Mouse (Mus musculus) left cerebral cortex, adult 9 months (tissue): ENCODE measurements around the gene Tnfrsf21.

Source experiments
- DNase-seq, 2 experiments: peaks; one replicate each; pipeline ENCODE4 v3.0.0; 2022; ENCODE audit warnings: low spot score in 2 of 2

Tnfrsf21 gene

GRCm38 (mm10) chr17:43016371-43017331 is at the start of gene Tnfrsf21:
Gene Tnfrsf21 (plus strand): TSS chr17:43016555.
- DNase-seq = peak; percentile 84 to 96

- no peak for DNase-seq
Observed at GRCm38 (mm10) chr17:42968174-42968573, 48.2 kb upstream of the Tnfrsf21 start.

GRCm38 (mm10) chr17:42975312-42975996 is 40.9 kb upstream of the Tnfrsf21 start:
- no peak for DNase-seq

- DNase-seq = no peak
Observed at GRCm38 (mm10) chr17:42977766-42978165, 38.6 kb upstream of the Tnfrsf21 start.

- no peak for DNase-seq
Observed at GRCm38 (mm10) chr17:42978345-42978744, 38.0 kb upstream of the Tnfrsf21 start.

GRCm38 (mm10) chr17:42981806-42982205 is 34.5 kb upstream of the Tnfrsf21 start:
- DNase-seq = no peak

GRCm38 (mm10) chr17:42982568-42982967 is 33.8 kb upstream of the Tnfrsf21 start:
- DNase-seq = no peak

- DNase-seq = no peak
Observed at GRCm38 (mm10) chr17:42985837-42986589, 30.3 kb upstream of the Tnfrsf21 start.

- no peak for DNase-seq
Observed at GRCm38 (mm10) chr17:42987692-42988091, 28.7 kb upstream of the Tnfrsf21 start.

GRCm38 (mm10) chr17:42989981-42990380 is 26.4 kb upstream of the Tnfrsf21 start:
- DNase-seq = no peak

GRCm38 (mm10) chr17:42991112-42991511 is 25.2 kb upstream of the Tnfrsf21 start:
- no peak for DNase-seq

GRCm38 (mm10) chr17:42999446-42999977 is 16.8 kb upstream of the Tnfrsf21 start:
- DNase-seq = no peak

GRCm38 (mm10) chr17:43000598-43000997 is 15.8 kb upstream of the Tnfrsf21 start:
- DNase-seq = no peak

- peak in 1 of 2 experiments; percentile 56 for DNase-seq
Observed at GRCm38 (mm10) chr17:43012718-43013117, 3.6 kb upstream of the Tnfrsf21 start.

GRCm38 (mm10) chr17:43017341-43018052 is 1.1 kb downstream of the Tnfrsf21 start:
- DNase-seq = peak in 1 of 2 experiments; percentile 45

- DNase-seq = no peak
Observed at GRCm38 (mm10) chr17:43018071-43018470, 1.7 kb downstream of the Tnfrsf21 start.

- no peak for DNase-seq
Observed at GRCm38 (mm10) chr17:43019660-43020059, 3.3 kb downstream of the Tnfrsf21 start.

GRCm38 (mm10) chr17:43021017-43021416 is 4.7 kb downstream of the Tnfrsf21 start:
- DNase-seq = peak in 1 of 2 experiments; percentile 53

GRCm38 (mm10) chr17:43022056-43022455 is 5.7 kb downstream of the Tnfrsf21 start:
- no peak for DNase-seq

- no peak for DNase-seq
Observed at GRCm38 (mm10) chr17:43023637-43024217, 7.4 kb downstream of the Tnfrsf21 start.

- no peak for DNase-seq
Observed at GRCm38 (mm10) chr17:43024531-43024930, 8.2 kb downstream of the Tnfrsf21 start.
